Mouse (Mus musculus): ENCODE results near the gene Hnrnpa1. TPM values are rescaled to one million over a fixed set of nuclear protein-coding genes. Genes with fewer than 3 reads are reported as not detected.

Hnrnpa1 gene
- polyA plus RNA-seq (2012) = 6.0 and 6.4 TPM in 2 replicates

- no peaks in the 10 kb centered on the region for H3K27me3 ChIP-seq (ENCODE audit: control insufficient read depth)
- peaks cover 53% of the 10 kb centered on the region for H3K4me1 ChIP-seq (ENCODE audit: control insufficient read depth)
- peaks cover 73% of the 10 kb centered on the region for H3K36me3 ChIP-seq (ENCODE audit: control insufficient read depth)
- TF ChIP-seq GATA1 (IDR thresholded peaks at IDR 0.05; ENCODE audit: low read length) (0 out of 2 replicates have a peak, but pooled peaks have one; percentile 34), TAL1 (IDR thresholded peaks at IDR 0.05; ENCODE audit: low read length) (no peak)
- no peaks in the 10 kb centered on the region for H3K9me3 ChIP-seq (ENCODE audit: control insufficient read depth, low read length)
- H3K4me3 ChIP-seq (replicated peaks) = peak within 1 kb of the TSS; percentile 99
Measured at GRCm38 (mm10) chr15:103240160-103241028, at the start of gene Hnrnpa1. Gene Hnrnpa1 (plus strand): TSS chr15:103240432.

GRCm38 (mm10) chr15:103190531-103191462 is 49.4 kb upstream of the Hnrnpa1 start:
- Histone ChIP-seq H3K27me3 (ENCODE audit: control insufficient read depth) (no peaks in the 10 kb centered on the region), H3K4me1 (ENCODE audit: control insufficient read depth) (no peaks in the 10 kb centered on the region), H3K4me3 (replicated peaks) (no peak overlapping the region), H3K9me3 (ENCODE audit: control insufficient read depth, low read length) (no peaks in the 10 kb centered on the region), H3K36me3 (ENCODE audit: control insufficient read depth) (peaks cover 68% of the 10 kb centered on the region)
- TF ChIP-seq GATA1 (IDR thresholded peaks at IDR 0.05; ENCODE audit: low read length) (no peak), TAL1 (IDR thresholded peaks at IDR 0.05; ENCODE audit: low read length) (no peak)

- TF ChIP-seq TAL1 (IDR thresholded peaks at IDR 0.05; ENCODE audit: low read length) (no peak), GATA1 (IDR thresholded peaks at IDR 0.05; ENCODE audit: low read length) (no peak)
- peaks cover 96% of the 10 kb centered on the region for H3K36me3 ChIP-seq (ENCODE audit: control insufficient read depth)
Measured at GRCm38 (mm10) chr15:103193606-103194005, 46.6 kb upstream of the Hnrnpa1 start.

DNA sequence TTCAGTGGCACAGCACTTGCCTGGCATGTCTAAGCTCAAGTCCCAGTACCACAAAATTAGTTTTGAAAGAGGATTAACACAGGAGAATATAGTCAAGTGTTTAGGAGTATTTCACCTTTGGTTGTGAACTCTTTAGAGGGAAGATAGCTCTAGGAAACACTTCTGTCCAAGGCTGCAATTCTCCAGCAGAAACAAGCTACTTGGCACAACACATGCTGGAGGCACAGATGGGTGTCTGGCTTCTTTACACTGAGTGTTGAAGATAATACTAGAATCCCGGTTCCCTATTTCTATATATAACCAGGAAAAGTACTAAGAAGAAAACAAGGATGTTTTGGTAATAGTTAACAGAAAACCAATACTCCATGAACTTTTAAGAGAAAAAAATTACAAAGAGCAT is 43.4 kb upstream of the Hnrnpa1 start:
- peaks cover 100% of the 10 kb centered on the region for H3K36me3 ChIP-seq (ENCODE audit: control insufficient read depth)
- TF ChIP-seq GATA1 (IDR thresholded peaks at IDR 0.05; ENCODE audit: low read length) (no peak), TAL1 (IDR thresholded peaks at IDR 0.05; ENCODE audit: low read length) (no peak)

More at GRCm38 (mm10) chr15:103193606-103194005, 46.6 kb upstream of the Hnrnpa1 start:
- Histone ChIP-seq H3K4me1 (ENCODE audit: control insufficient read depth) (no peaks in the 10 kb centered on the region), H3K27me3 (ENCODE audit: control insufficient read depth) (no peaks in the 10 kb centered on the region), H3K9me3 (ENCODE audit: control insufficient read depth, low read length) (no peaks in the 10 kb centered on the region), H3K4me3 (replicated peaks) (no peak overlapping the region)

DNA sequence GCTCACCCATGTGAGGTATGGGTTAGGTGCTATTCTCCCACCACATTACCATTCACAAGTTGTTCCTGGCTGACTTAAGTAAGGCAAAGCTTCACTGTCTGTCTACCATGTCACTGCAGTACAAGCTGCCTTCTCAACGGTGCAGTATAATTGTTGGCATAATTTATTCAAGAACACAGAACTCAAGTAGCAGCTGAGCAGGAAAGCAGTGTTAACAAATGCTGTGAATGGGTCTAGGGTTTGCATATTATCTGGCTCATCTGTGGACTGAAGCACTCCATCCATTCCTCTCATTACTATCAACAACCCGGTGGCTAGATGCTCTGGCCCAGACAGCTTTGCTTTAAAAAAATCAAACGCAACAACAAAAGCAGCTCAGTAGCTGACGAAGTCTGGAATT is 42.4 kb upstream of the Hnrnpa1 start:
- H3K27me3 ChIP-seq (ENCODE audit: control insufficient read depth) = no peaks in the 10 kb centered on the region
- peaks cover 100% of the 10 kb centered on the region for H3K36me3 ChIP-seq (ENCODE audit: control insufficient read depth)
- no peak overlapping the region for H3K4me3 ChIP-seq (replicated peaks)
- TF ChIP-seq GATA1 (IDR thresholded peaks at IDR 0.05; ENCODE audit: low read length) (no peak), TAL1 (IDR thresholded peaks at IDR 0.05; ENCODE audit: low read length) (no peak)
- no peaks in the 10 kb centered on the region for H3K9me3 ChIP-seq (ENCODE audit: control insufficient read depth, low read length)
- no peaks in the 10 kb centered on the region for H3K4me1 ChIP-seq (ENCODE audit: control insufficient read depth)

More for the DNA sequence above, 43.4 kb upstream of the Hnrnpa1 start:
- no peaks in the 10 kb centered on the region for H3K9me3 ChIP-seq (ENCODE audit: control insufficient read depth, low read length)
- no peaks in the 10 kb centered on the region for H3K4me1 ChIP-seq (ENCODE audit: control insufficient read depth)
- H3K27me3 ChIP-seq (ENCODE audit: control insufficient read depth) = no peaks in the 10 kb centered on the region
- H3K4me3 ChIP-seq (replicated peaks) = no peak overlapping the region

DNA sequence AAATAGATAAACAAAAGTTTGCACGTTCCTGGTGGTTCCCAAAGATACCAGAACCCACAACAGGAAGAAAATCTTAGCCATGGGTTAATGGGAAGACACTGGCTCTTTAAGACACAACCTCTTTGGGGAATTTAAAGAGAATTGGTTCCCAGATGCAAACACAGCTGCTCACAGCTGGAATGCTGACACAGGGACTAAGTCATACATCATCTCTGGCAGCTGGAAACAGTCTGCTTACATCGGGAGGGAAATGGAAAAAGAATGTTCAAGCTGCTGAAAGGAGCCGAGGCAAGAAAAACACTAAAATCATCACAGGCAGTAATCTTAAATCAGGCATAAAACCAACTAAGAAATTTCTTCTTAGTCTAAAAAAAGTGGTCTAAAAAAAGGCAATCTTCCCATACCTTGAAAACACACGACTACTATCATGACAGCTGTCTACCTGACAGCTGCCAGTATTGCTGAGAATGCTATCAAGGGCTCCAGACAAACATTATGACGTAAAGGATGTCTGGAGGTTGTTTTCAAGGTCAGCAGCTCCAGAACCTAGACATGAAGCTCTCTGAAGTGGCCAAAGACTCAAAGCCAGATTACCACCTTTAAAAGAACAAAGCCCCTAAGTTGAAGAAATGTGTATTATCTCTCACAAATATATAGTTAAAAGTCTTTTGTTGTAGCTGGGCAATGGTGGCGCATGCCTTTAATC is 38.0 kb upstream of the Hnrnpa1 start:
- Histone ChIP-seq H3K9me3 (ENCODE audit: control insufficient read depth, low read length) (no peaks in the 10 kb centered on the region), H3K36me3 (ENCODE audit: control insufficient read depth) (peaks cover 100% of the 10 kb centered on the region), H3K4me1 (ENCODE audit: control insufficient read depth) (no peaks in the 10 kb centered on the region; the same call in 1 of the 2 replicates), H3K27me3 (ENCODE audit: control insufficient read depth) (no peaks in the 10 kb centered on the region), H3K4me3 (replicated peaks) (no peak overlapping the region)
- TF ChIP-seq TAL1 (IDR thresholded peaks at IDR 0.05; ENCODE audit: low read length) (no peak), GATA1 (IDR thresholded peaks at IDR 0.05; ENCODE audit: low read length) (no peak)

DNA sequence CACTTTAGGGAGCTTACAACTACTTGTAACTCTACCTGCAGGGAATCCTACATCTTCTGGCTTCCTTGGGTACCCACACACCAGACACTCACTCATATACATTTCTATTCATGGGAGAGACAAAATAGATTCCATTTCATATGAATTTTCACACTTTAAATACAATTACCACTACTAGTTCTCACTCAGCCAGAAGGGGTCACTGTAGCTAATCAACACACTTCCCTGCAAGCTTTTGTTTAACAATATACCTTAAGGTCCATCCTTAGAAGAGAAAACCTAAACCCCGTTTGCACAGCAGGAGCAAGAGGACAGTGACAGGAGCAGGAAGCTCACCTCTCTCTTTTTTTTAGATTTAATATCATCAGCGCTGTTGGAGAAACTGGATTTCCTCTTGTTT is 35.1 kb upstream of the Hnrnpa1 start:
- H3K9me3 ChIP-seq (ENCODE audit: control insufficient read depth, low read length) = no peaks in the 10 kb centered on the region
- no peak for TF ChIP-seq GATA1 (IDR thresholded peaks at IDR 0.05; ENCODE audit: low read length)
- TF ChIP-seq TAL1 (IDR thresholded peaks at IDR 0.05; ENCODE audit: low read length) = no peak
- no peaks in the 10 kb centered on the region; the same call in 1 of the 2 replicates for H3K4me1 ChIP-seq (ENCODE audit: control insufficient read depth)
- H3K36me3 ChIP-seq (ENCODE audit: control insufficient read depth) = peaks cover 99% of the 10 kb centered on the region
- no peak overlapping the region for H3K4me3 ChIP-seq (replicated peaks)
- no peaks in the 10 kb centered on the region for H3K27me3 ChIP-seq (ENCODE audit: control insufficient read depth)

DNA sequence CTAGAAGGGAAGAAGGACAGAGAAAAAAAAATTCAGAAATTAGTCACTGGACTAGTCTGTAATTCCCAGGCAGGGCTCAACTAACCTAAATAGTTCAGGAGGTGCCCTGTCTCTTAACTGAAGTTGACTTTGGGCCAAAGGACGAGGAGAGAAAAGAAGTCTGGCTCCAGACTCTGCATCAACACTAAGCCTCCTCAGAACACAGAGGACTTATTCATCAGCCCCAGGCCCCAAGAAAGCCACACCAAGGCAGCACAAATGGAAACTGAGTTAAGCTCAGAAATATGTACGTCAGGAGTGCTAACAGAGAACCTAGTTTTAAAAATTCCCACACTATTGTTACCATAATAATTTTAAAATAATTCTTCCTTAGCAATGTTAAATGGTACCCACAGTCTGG is 26.1 kb upstream of the Hnrnpa1 start:
- H3K9me3 ChIP-seq (ENCODE audit: control insufficient read depth, low read length) = no peaks in the 10 kb centered on the region
- H3K4me1 ChIP-seq (ENCODE audit: control insufficient read depth) = peaks cover 26% of the 10 kb centered on the region
- TF ChIP-seq GATA1 (IDR thresholded peaks at IDR 0.05; ENCODE audit: low read length) = no peak
- no peak for TF ChIP-seq TAL1 (IDR thresholded peaks at IDR 0.05; ENCODE audit: low read length)
- no peaks in the 10 kb centered on the region for H3K27me3 ChIP-seq (ENCODE audit: control insufficient read depth)
- H3K36me3 ChIP-seq (ENCODE audit: control insufficient read depth) = peaks cover 81% of the 10 kb centered on the region
- H3K4me3 ChIP-seq (replicated peaks) = no peak overlapping the region
